Mouse (Mus musculus): Measurements from ENCODE around the gene Nop16. TPM values are rescaled to one million over a fixed set of nuclear protein-coding genes. Genes with fewer than 3 reads are reported as not detected.

Gene Nop16
- total RNA-seq, 2 experiments from 2014 or later = 24.8 to 28.1 TPM

- no peak for TF ChIP-seq CTCF (conservative IDR thresholded peaks at IDR 0.05)
- Histone ChIP-seq H3K4me3 (peak overlapping the region; percentile 95), H3K27ac (peak overlapping the region; percentile 96)
- no peak for DNase-seq (ENCODE audit: low spot score in 2 of 2)
Observed at GRCm38 (mm10) chr13:54589414-54589995, 385 bp downstream of the Nop16 start.

GRCm38 (mm10) chr13:54585831-54586230 is 4.1 kb downstream of the Nop16 start:
- DNase-seq (ENCODE audit: low spot score in 2 of 2) = no peak
- no peak for TF ChIP-seq CTCF (conservative IDR thresholded peaks at IDR 0.05)
- H3K27ac ChIP-seq = no peak overlapping the region
- no peak overlapping the region for H3K4me3 ChIP-seq

DNA sequence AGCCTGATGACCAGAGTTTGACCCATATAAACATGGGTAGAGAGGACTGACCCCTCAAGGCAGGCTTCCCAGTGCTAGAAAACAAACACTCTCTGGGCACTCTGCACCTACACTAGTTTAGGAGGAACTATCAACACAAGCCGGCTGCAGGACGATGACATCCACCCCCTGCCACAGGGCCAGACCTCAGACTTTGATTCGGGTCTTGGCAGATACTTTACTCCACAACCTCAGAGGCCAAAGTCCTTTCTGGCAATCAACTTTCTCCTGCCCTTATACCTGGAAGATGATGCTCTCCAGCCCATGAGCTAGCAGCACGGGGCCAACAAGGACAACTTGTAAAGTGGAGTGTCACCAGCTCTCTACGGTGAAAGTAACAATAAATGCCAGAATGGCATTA is 7.0 kb downstream of the Nop16 start:
- DNase-seq (ENCODE audit: low spot score in 2 of 2) = no peak
- no peak for TF ChIP-seq CTCF (conservative IDR thresholded peaks at IDR 0.05)
- Histone ChIP-seq H3K27ac (peak overlapping the region; percentile 49; the same call in 1 of the 2 replicates), H3K4me3 (no peak overlapping the region)

DNA sequence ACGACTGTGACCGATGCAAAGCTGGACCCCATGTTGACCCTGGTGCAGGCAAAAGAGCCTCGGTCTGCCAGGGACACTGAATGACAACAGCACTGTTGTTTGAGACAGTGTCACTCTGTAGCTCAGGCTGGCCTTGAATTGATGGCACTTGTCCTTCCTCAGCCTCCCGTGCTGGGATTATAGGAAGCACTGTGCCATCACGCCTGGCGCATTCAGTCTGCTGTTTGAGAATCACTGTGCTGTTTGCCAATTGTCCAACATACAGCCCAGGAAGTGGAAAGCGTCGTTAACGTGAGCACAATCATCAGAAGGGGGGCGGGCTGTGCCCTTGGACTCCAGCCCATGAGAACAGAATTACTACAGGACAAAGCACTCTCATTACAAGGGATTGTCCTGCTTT is 7.8 kb downstream of the Nop16 start:
- Histone ChIP-seq H3K27ac (peak overlapping the region; percentile 49; the same call in 1 of the 2 replicates), H3K4me3 (no peak overlapping the region)
- TF ChIP-seq CTCF (conservative IDR thresholded peaks at IDR 0.05) = no peak
- DNase-seq (ENCODE audit: low spot score in 2 of 2) = no peak

- no peak overlapping the region for H3K27ac ChIP-seq
- H3K4me3 ChIP-seq = no peak overlapping the region
- TF ChIP-seq CTCF (conservative IDR thresholded peaks at IDR 0.05) = no peak
- DNase-seq (ENCODE audit: low spot score in 2 of 2) = no peak
Observed at GRCm38 (mm10) chr13:54581385-54581784, 8.5 kb downstream of the Nop16 start.

DNA sequence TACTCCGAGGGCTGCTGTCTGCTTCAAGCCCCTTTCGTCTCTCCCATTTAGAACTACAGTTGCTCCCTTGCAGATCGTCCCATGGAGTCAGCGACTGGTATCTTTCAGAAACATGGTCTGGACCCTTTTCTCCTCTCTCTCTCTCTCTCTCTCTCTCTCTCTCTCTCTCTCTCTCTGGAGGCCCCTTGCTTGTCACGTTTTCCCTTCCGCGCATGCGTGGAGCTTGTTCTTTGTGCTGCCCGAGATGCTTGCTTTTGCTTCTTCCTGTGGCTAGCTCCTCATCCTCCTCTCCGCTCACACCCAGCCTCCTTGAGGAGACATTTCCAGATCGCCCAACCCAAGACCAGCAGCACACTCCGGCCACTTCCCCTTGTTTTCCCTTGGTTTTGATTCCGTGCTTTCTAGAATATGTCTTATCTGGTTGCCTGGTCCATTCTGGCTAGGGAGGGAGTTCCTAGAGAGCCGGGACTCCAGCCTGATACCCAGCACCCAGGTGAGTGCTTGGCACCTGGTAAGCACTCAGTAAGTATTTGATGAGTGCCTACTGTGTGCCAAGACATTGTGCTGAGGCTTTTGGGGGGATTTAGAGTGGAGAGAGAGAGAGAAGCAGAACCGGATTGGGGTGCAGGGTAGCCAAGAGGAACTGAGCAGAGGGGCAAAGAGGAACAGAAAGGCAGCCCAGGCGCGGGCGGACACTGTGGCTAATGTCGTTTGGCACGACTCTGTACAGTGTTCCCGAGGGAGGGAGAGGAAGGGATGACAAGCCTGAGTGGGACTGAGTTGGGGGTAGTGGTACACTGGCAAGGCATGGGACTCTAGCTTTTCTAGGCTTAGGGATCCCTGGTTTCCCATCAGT is 12.0 kb downstream of the Nop16 start:
- Histone ChIP-seq H3K4me3 (no peak overlapping the region), H3K27ac (0 out of 2 replicates have a peak overlapping the region, but pooled peaks have one; percentile 32)
- no peak for DNase-seq (ENCODE audit: low spot score in 2 of 2)
- TF ChIP-seq CTCF (conservative IDR thresholded peaks at IDR 0.05) = no peak

GRCm38 (mm10) chr13:54575489-54575888 is 14.4 kb downstream of the Nop16 start:
- Histone ChIP-seq H3K4me3 (peak overlapping the region; percentile 100), H3K27ac (peak overlapping the region; percentile 93)
- no peak for DNase-seq (ENCODE audit: low spot score in 2 of 2)
- TF ChIP-seq CTCF (conservative IDR thresholded peaks at IDR 0.05) = no peak

- peak; percentile 62 for TF ChIP-seq CTCF (conservative IDR thresholded peaks at IDR 0.05)
- Histone ChIP-seq H3K27ac (peak within 1 kb of the TSS; percentile 93), H3K4me3 (peak within 1 kb of the TSS; percentile 100)
- peak; percentile 70 to 79 for DNase-seq (ENCODE audit: low spot score in 2 of 2)
Observed at GRCm38 (mm10) chr13:54574854-54575481, 14.9 kb downstream of the Nop16 start, which contains the start of gene Arl10. TSS of gene Arl10 (plus strand) at chr13:54575015.

DNA sequence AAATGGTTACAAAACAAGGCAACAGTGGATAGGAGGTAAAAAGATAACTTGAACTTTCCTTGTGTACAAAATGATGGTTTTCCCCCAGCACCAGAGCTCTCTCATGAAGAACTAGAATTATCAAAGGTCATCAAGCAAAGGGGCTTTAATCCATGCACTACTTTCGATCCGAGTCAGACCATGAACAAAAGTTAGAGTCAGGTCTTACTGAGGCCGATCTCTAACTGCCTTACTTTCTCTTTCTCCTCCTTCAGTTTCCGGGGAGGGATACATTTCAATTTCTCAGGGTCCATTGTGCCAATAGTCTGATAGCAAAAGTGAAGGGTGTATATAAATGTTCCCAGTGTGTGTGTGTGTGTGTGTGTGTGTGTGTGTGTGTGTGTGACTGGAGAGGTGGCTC is 17.3 kb downstream of the Nop16 start:
- Histone ChIP-seq H3K27ac (no peak overlapping the region), H3K4me3 (no peak overlapping the region)
- TF ChIP-seq CTCF (conservative IDR thresholded peaks at IDR 0.05) = no peak
- DNase-seq (ENCODE audit: low spot score in 2 of 2) = no peak

DNA sequence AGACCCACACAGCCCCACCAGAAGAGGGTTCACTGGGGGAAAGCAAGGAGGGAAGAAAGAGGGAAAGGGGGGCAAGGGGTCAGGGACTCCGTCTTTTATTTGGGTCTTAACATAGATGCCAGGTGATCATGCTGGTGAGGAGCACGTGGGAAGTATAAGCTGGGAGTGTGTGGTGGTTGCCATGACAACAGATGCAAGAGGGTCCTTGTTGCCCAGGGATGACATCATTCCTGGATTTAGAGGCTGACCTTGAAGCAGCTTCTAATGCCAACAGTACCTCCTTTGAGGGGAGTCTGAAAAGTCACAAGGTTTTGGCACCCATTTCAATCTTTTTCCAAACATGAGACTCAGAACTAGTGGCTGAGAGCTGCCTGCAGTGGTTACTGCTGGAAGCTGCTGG is 18.3 kb downstream of the Nop16 start:
- DNase-seq (ENCODE audit: low spot score in 2 of 2) = no peak
- TF ChIP-seq CTCF (conservative IDR thresholded peaks at IDR 0.05) = no peak
- H3K4me3 ChIP-seq = no peak overlapping the region
- no peak overlapping the region for H3K27ac ChIP-seq

DNA sequence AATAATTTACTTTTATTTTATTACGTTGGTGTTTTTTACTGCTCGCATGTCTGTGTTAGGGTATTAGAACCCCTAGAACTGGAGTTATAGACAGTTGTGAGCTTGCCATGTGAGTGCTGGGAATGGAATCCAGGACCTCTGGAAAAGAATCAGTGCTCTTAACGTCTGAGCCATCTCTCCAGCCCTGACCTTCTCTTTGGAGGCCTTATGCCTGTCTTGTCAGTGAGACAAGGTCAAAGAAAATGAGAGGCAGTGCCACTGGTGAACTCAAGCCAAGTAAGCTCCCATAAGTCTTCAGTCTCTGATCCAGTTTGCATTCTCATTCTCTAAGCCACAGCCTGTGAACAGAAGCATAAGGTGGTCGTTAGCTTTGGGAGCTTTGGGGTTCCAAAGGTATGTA is 19.2 kb downstream of the Nop16 start:
- Histone ChIP-seq H3K27ac (no peak overlapping the region), H3K4me3 (no peak overlapping the region)
- no peak for TF ChIP-seq CTCF (conservative IDR thresholded peaks at IDR 0.05)
- no peak for DNase-seq (ENCODE audit: low spot score in 2 of 2)

DNA sequence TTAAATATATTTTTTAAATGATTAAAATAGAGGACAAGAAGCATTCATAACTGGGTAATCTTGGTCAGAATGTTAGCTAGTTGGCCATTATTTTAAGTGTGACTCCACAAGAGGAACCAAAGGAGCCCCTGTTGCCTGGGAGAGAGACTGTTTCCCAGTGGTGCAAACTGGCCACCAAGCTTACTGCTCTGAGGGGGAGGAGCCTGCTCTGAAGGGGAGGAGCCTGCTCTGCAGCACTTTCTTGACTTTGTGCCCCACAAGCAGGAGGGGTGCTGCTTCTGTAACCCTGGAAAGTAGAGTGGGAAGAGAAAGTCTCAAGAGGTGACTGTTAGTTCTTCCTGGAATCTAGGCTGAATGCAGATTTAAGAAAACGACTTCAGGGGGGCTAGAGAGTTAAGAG is 20.6 kb downstream of the Nop16 start:
- DNase-seq (ENCODE audit: low spot score in 2 of 2) = no peak
- no peak for TF ChIP-seq CTCF (conservative IDR thresholded peaks at IDR 0.05)
- Histone ChIP-seq H3K27ac (no peak overlapping the region), H3K4me3 (no peak overlapping the region)

DNA sequence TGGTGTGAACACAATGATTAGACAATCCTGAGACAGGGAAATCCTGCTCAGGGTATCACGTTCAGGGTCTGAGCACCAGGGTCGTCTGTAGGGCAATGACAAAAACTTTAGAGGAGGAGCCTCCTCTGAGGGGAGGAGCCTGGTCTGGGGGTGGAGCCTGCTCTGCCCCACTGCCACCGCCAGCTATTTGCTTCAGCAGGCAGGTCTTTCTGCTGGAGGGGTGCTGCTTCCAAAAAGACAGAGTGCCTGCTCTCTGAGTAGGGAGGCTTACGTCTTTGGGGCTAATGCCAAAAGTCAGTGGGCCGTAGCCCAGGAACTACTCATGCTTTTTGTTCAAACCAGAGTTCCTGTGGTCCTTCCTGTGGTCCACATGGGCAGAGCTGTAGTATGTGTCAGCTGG is 21.5 kb downstream of the Nop16 start:
- H3K27ac ChIP-seq = no peak overlapping the region
- DNase-seq (ENCODE audit: low spot score in 2 of 2) = no peak
- TF ChIP-seq CTCF (conservative IDR thresholded peaks at IDR 0.05) = no peak
- H3K4me3 ChIP-seq = no peak overlapping the region
